Mouse (Mus musculus): ENCODE data around the gene Gtpbp6. TPM values are rescaled to one million over a fixed set of nuclear protein-coding genes. Genes with fewer than 3 reads are reported as not detected.

Gene Gtpbp6
- polyA plus RNA-seq (2015; fragmentation: Nextera tagmentation; extraction: Ambion mirVana): 16.2 and 18.0 TPM in 2 replicates

GRCm38 (mm10) chr5:110107581-110108304, at the start of gene Gtpbp6:
TSS of gene Gtpbp6 (minus strand) at chr5:110108197.

GRCm38 (mm10) chr5:110135293-110136086, 27.5 kb upstream of the Gtpbp6 start, which contains the start of gene Chfr:
TSS of gene Chfr (plus strand) at chr5:110135842.

GRCm38 (mm10) chr5:110109991-110110441, 2.0 kb upstream of the Gtpbp6 start, which contains the start of gene Zfp605:
TSS of gene Zfp605 (plus strand) at chr5:110110092.

GRCm38 (mm10) chr5:110099656-110100580, 8.1 kb downstream of the Gtpbp6 start, which contains the start of gene Plcxd1:
TSS of gene Plcxd1 (plus strand) at chr5:110099969.

GRCm38 (mm10) chr5:110094030-110094846, 13.8 kb downstream of the Gtpbp6 start, which contains the start of gene Gm35315:
TSS of gene Gm35315 (minus strand) at chr5:110094420.

GRCm38 (mm10) chr5:110072413-110072812, 35.6 kb downstream of the Gtpbp6 start, which contains the start of gene Gm17655:
TSS of gene Gm17655 (minus strand) at chr5:110072513.

Other genes starting within 250 kb of the Gtpbp6 start
- 0.33 and 0.36 TPM in 2 replicates for gene Gm15446, start 184.8 kb downstream of the Gtpbp6 start, polyA plus RNA-seq (2015; fragmentation: Nextera tagmentation; extraction: Ambion mirVana)
- 11.1 TPM in 2 replicates for gene Zfp932, start 111.7 kb downstream of the Gtpbp6 start, polyA plus RNA-seq (2015; fragmentation: Nextera tagmentation; extraction: Ambion mirVana)
- gene Gm17655, start 35.7 kb downstream of the Gtpbp6 start, polyA plus RNA-seq (2015; fragmentation: Nextera tagmentation; extraction: Ambion mirVana): 1.2 and 1.3 TPM in 2 replicates
- gene Gm35315, start 13.8 kb downstream of the Gtpbp6 start, polyA plus RNA-seq (2015; fragmentation: Nextera tagmentation; extraction: Ambion mirVana): 0.07 and 0.22 TPM in 2 replicates
- gene Plcxd1, start 8.2 kb downstream of the Gtpbp6 start, polyA plus RNA-seq (2015; fragmentation: Nextera tagmentation; extraction: Ambion mirVana): 0.41 and 0.63 TPM in 2 replicates
- 1.5 and 2.1 TPM in 2 replicates for gene Zfp605, start 1.9 kb upstream of the Gtpbp6 start, polyA plus RNA-seq (2015; fragmentation: Nextera tagmentation; extraction: Ambion mirVana)
- gene Chfr, start 27.6 kb upstream of the Gtpbp6 start, polyA plus RNA-seq (2015; fragmentation: Nextera tagmentation; extraction: Ambion mirVana): 16.7 and 16.9 TPM in 2 replicates
- 12.1 and 13.1 TPM in 2 replicates for gene Golga3, start 68.5 kb upstream of the Gtpbp6 start, polyA plus RNA-seq (2015; fragmentation: Nextera tagmentation; extraction: Ambion mirVana)
- 14.5 and 15.8 TPM in 2 replicates for gene Ankle2, start 122.8 kb upstream of the Gtpbp6 start, polyA plus RNA-seq (2015; fragmentation: Nextera tagmentation; extraction: Ambion mirVana)
- 29.3 and 29.9 TPM in 2 replicates for gene Pgam5, start 161.7 kb upstream of the Gtpbp6 start, polyA plus RNA-seq (2015; fragmentation: Nextera tagmentation; extraction: Ambion mirVana)
- 31.1 and 31.2 TPM in 2 replicates for gene Pxmp2, start 178.0 kb upstream of the Gtpbp6 start, polyA plus RNA-seq (2015; fragmentation: Nextera tagmentation; extraction: Ambion mirVana)
- gene Pole, start 178.1 kb upstream of the Gtpbp6 start, polyA plus RNA-seq (2015; fragmentation: Nextera tagmentation; extraction: Ambion mirVana): 3.4 and 3.5 TPM in 2 replicates
- not detected in 2 replicates for gene P2rx2, start 235.0 kb upstream of the Gtpbp6 start, polyA plus RNA-seq (2015; fragmentation: Nextera tagmentation; extraction: Ambion mirVana)
- gene Lrcol1, start 236.5 kb upstream of the Gtpbp6 start, polyA plus RNA-seq (2015; fragmentation: Nextera tagmentation; extraction: Ambion mirVana): not detected in 2 replicates